Mouse (Mus musculus): ENCODE data around the gene Net1. TPM values are rescaled to one million over a fixed set of nuclear protein-coding genes. Genes with fewer than 3 reads are reported as not detected.

Net1 gene
- polyA plus RNA-seq, 1 experiment from 2014 or later: 46.5 TPM

DNA sequence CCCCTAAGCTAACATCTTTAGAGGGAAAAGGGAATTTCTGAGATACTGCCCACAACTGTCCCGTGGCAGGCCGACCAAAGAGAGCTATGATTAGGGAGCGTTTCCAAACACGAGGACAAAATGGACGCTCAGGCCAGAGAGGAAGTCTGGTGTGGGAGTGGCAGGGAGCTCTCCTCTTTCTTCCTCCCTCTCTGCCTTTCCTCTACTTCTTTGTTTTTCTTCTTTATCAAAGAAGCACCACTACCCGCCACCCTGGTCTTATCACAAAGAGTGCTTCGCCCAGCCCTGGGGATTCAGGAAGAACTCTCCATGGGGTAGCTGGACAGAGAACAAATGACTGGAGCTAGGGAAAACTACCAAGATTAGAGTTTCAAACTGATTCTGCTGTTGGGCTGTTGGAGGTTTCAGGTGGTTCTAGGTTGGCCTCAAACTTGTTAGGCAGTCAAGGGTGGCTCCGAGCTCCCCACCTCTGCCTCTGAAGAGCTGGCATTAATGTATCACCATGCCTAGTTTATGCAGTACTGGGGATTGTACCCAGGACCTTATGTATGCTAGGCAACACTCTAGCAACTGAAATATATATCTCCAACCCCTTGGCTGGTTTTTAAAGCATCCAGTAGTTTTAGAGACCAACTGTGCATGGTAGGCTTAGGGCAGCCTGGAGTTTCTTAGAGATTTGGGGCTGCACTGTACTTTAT lies 51.5 kb downstream of the Net1 start:
- no peak for DNase-seq
- H3K4me3 ChIP-seq (ENCODE audit: low read depth, low read length): 0 out of 2 replicates have a peak overlapping the region, but pooled peaks have one; percentile 6
- WGBS (ENCODE audit: insufficient replicate concordance): 48% methylated on average over 8 of the region's 8 CpGs
- H3K36me3 ChIP-seq (replicated peaks; ENCODE audit: insufficient read depth, low read length): no peaks in the 10 kb centered on the region
- H3K9me3 ChIP-seq (ENCODE audit: low read length): no peaks in the 10 kb centered on the region
- peak overlapping the region; percentile 60 for H3K4me2 ChIP-seq (ENCODE audit: low read depth, low read length)
- no peaks in the 10 kb centered on the region for H3K27me3 ChIP-seq (ENCODE audit: insufficient read depth, low read length)
- peak; percentile 35 for ATAC-seq
- peaks cover 56% of the 10 kb centered on the region for H3K4me1 ChIP-seq (ENCODE audit: insufficient read depth)
- peak overlapping the region; percentile 44; the same call in 1 of the 2 replicates for H3K9ac ChIP-seq (replicated peaks)
- peak overlapping the region; percentile 93 for H3K27ac ChIP-seq (ENCODE audit: low read depth)
- TF ChIP-seq EP300 (IDR thresholded peaks at IDR 0.05; ENCODE audit: low read depth) (peak; percentile 72; the same call in 1 of the 2 replicates), CTCF (IDR thresholded peaks at IDR 0.05; ENCODE audit: low read depth) (no peak)

GRCm38 (mm10) chr13:3865648-3866354 lies 52.2 kb downstream of the Net1 start:
- Histone ChIP-seq H3K4me2 (ENCODE audit: low read depth, low read length) (peak overlapping the region; percentile 60), H3K9ac (replicated peaks) (no peak overlapping the region), H3K4me3 (ENCODE audit: low read depth, low read length) (no peak overlapping the region), H3K9me3 (ENCODE audit: low read length) (no peaks in the 10 kb centered on the region), H3K4me1 (ENCODE audit: insufficient read depth) (peaks cover 54% of the 10 kb centered on the region), H3K27me3 (ENCODE audit: insufficient read depth, low read length) (no peaks in the 10 kb centered on the region), H3K36me3 (replicated peaks; ENCODE audit: insufficient read depth, low read length) (no peaks in the 10 kb centered on the region), H3K27ac (ENCODE audit: low read depth) (peak overlapping the region; percentile 93)
- ATAC-seq: peak; percentile 11
- peak; percentile 48 for DNase-seq
- TF ChIP-seq CTCF (IDR thresholded peaks at IDR 0.05; ENCODE audit: low read depth): no peak
- TF ChIP-seq EP300 (IDR thresholded peaks at IDR 0.05; ENCODE audit: low read depth): no peak
- 68% methylated on average over 14 of the region's 14 CpGs for WGBS (ENCODE audit: insufficient replicate concordance)

- Histone ChIP-seq H3K9me3 (ENCODE audit: low read length) (no peaks in the 10 kb centered on the region), H3K36me3 (replicated peaks; ENCODE audit: insufficient read depth, low read length) (no peaks in the 10 kb centered on the region), H3K4me3 (ENCODE audit: low read depth, low read length) (no peak overlapping the region), H3K9ac (replicated peaks) (no peak overlapping the region; the same call in 1 of the 2 replicates), H3K27ac (ENCODE audit: low read depth) (peak overlapping the region; percentile 34; the same call in 1 of the 2 replicates), H3K27me3 (ENCODE audit: insufficient read depth, low read length) (no peaks in the 10 kb centered on the region), H3K4me1 (ENCODE audit: insufficient read depth) (peaks cover 49% of the 10 kb centered on the region), H3K4me2 (ENCODE audit: low read depth, low read length) (peak overlapping the region; percentile 51)
- WGBS (ENCODE audit: insufficient replicate concordance): 77% methylated on average over 10 of the region's 10 CpGs
- DNase-seq (peak; percentile 35), ATAC-seq (peak; percentile 65)
- TF ChIP-seq EP300 (IDR thresholded peaks at IDR 0.05; ENCODE audit: low read depth) (0 out of 2 replicates have a peak, but pooled peaks have one; percentile 10), CTCF (IDR thresholded peaks at IDR 0.05; ENCODE audit: low read depth) (0 out of 2 replicates have a peak, but pooled peaks have one; percentile 4)
Measured at GRCm38 (mm10) chr13:3862922-3863580, 55.0 kb downstream of the Net1 start.

- no peak overlapping the region for H3K4me3 ChIP-seq (ENCODE audit: low read depth, low read length)
- H3K9me3 ChIP-seq (ENCODE audit: low read length): no peaks in the 10 kb centered on the region
- no peak overlapping the region for H3K27ac ChIP-seq (ENCODE audit: low read depth)
- peaks cover 43% of the 10 kb centered on the region for H3K4me1 ChIP-seq (ENCODE audit: insufficient read depth)
- no peak overlapping the region for H3K9ac ChIP-seq (replicated peaks)
- no peaks in the 10 kb centered on the region for H3K36me3 ChIP-seq (replicated peaks; ENCODE audit: insufficient read depth, low read length)
- ATAC-seq (no peak), DNase-seq (no peak)
- H3K27me3 ChIP-seq (ENCODE audit: insufficient read depth, low read length): no peaks in the 10 kb centered on the region
- 84% methylated on average over 3 of the region's 3 CpGs for WGBS (ENCODE audit: insufficient replicate concordance)
- H3K4me2 ChIP-seq (ENCODE audit: low read depth, low read length): no peak overlapping the region
- TF ChIP-seq EP300 (IDR thresholded peaks at IDR 0.05; ENCODE audit: low read depth): no peak
- no peak; the same call in 1 of the 2 replicates for TF ChIP-seq CTCF (IDR thresholded peaks at IDR 0.05; ENCODE audit: low read depth)
Measured at GRCm38 (mm10) chr13:3862325-3862724, 55.7 kb downstream of the Net1 start.

DNA sequence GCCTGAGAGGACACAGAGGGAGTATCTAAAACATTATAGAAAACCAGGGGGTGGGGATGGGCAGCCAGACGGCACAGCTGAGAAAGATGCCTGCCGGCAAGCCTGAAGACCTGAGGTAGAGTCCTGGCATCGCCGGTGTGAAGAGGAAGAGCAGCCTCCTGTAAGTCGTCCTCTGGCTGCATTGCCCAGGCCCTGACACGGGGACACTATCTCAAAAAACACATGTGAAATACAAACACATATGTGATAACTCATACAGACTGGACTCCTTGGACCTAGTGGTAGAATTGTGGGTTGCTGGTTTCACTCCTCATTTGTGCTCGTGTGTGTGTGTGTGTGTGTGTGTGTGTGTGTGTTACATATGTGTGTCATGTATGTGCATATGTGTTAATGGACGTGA lies 56.8 kb downstream of the Net1 start:
- ATAC-seq: peak; percentile 79
- peaks cover 33% of the 10 kb centered on the region for H3K4me1 ChIP-seq (ENCODE audit: insufficient read depth)
- WGBS (ENCODE audit: insufficient replicate concordance): 65% methylated on average over 8 of the region's 8 CpGs

More for the DNA sequence above, 56.8 kb downstream of the Net1 start:
- no peak for DNase-seq
- Histone ChIP-seq H3K27ac (ENCODE audit: low read depth) (no peak overlapping the region), H3K4me3 (ENCODE audit: low read depth, low read length) (no peak overlapping the region), H3K4me2 (ENCODE audit: low read depth, low read length) (no peak overlapping the region), H3K9me3 (ENCODE audit: low read length) (no peaks in the 10 kb centered on the region), H3K36me3 (replicated peaks; ENCODE audit: insufficient read depth, low read length) (no peaks in the 10 kb centered on the region), H3K27me3 (ENCODE audit: insufficient read depth, low read length) (no peaks in the 10 kb centered on the region), H3K9ac (replicated peaks) (no peak overlapping the region)
- TF ChIP-seq EP300 (IDR thresholded peaks at IDR 0.05; ENCODE audit: low read depth) (peak; percentile 55; the same call in 1 of the 2 replicates), CTCF (IDR thresholded peaks at IDR 0.05; ENCODE audit: low read depth) (peak; percentile 35; the same call in 1 of the 2 replicates)

Measured in liver, postnatal 0 days (tissue).